In the genomic region with DNA sequence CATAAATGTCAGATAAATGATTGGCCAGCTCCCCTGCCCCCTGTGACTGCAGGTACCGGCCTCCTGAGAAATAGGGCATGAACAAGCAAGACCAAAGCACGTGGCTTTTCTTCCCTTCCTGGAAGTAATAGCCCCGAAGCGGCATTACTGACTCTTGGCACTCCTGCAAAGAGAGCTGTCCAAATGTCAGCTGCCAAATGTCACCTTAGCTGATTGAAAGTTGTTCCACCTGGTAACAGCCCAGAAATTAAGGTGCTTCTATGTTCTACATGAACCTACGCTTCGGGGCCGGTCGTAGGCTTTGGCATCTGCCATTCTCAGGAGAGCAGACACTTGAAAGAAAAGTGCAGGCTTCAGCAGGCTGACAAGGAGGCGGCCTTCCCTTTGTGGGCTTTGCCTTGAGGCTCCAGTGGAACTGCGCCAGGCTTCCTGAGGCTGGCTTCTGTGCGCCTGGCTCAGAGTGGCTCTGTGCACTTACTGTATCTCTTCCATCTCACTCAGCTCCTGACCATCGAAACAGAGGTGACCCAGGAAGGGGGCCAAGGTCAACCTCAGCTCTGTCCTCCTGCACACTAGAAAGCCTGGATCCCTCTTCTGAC, we compare ENCODE assay signal across 11 mouse cellular contexts. TPM values are rescaled to one million over a fixed set of nuclear protein-coding genes. Genes with fewer than 3 reads are reported as not detected.
DNase-seq lines count a peak whose midpoint lies in the region; TF ChIP-seq lines count a peak whose summit lies in the region.
"Had no signal": no experiment of that assay in that cellular context is flagged by ENCODE, and none has a peak within 500 bp of the region (broad histone marks: within the 10 kb centered on the region; RNA-seq: fewer than 3 reads in every experiment).

No protein-coding gene starts in this region.

- TF ChIP-seq CTCF in gastrocnemius, adult 2 months (IDR thresholded peaks at IDR 0.05) = no peak

- intact Hi-C loops in gastrocnemius, adult 2 months (cut with DNase I) = no loop called here
- intact Hi-C loops in gastrocnemius, postnatal 36 days (cut with DNase I) = no loop called here

- no peak overlapping the region for H3K4me3 ChIP-seq in gastrocnemius, adult 2 months
- H3K4me3 ChIP-seq: embryonic facial prominence, embryonic 13.5 days; limb, embryonic 12.5 days; neural tube, embryonic 15.5 days had no signal

- DNase-seq in gastrocnemius, adult 2 months = peak; percentile 34
- DNase-seq in gastrocnemius, postnatal 36 days = no peak
- DNase-seq in ovary, adult 18-20 months (ENCODE audit: low spot score) = peak; percentile 8
- no peak for DNase-seq in ovary, postnatal 10 days (ENCODE audit: low spot score)
- peak; percentile 62 for DNase-seq in gonadal fat pad, adult 2 months (ENCODE audit: low read depth)
- peak; percentile 24 to 54 for DNase-seq in lung, postnatal 4 days
- DNase-seq in c-Kit-positive CD71-positive TER-119-positive erythroid progenitor cells, embryonic 14.5 days (ENCODE audit: low spot score) = no peak
- DNase-seq in spleen, postnatal 36 days (ENCODE audit: low spot score in 2 of 2) = no peak

- H3K27ac ChIP-seq in gastrocnemius, adult 2 months = no peak overlapping the region
- H3K27ac ChIP-seq: embryonic facial prominence, embryonic 13.5 days; limb, embryonic 12.5 days; neural tube, embryonic 15.5 days had no signal

RNA-seq across cellular contexts. Expression of gene Kdm8, which starts 16.9 kb away (rescaled TPM):
- total RNA-seq in gastrocnemius, adult 2 months (2021) = 1 to 10 TPM; 7.1 to 7.5 TPM
- 1 to 10 TPM; 4.5 to 5.0 TPM for total RNA-seq in gastrocnemius, postnatal 36 days (2021)
- 3.7 and 4.4 TPM in 2 replicates for polyA plus RNA-seq in gonadal fat pad, adult 2 months (2012; rRNA removed)

Comparison
In these comparisons a context has a peak if more than half of its experiments do, and no peak if none do; other contexts are left out.
1. DNase-seq: peak in gastrocnemius, adult 2 months (single experiment), ovary, adult 18-20 months (single experiment), gonadal fat pad, adult 2 months (single experiment) and lung, postnatal 4 days (2 of 2); none in gastrocnemius, postnatal 36 days (0 of 2), ovary, postnatal 10 days (single experiment), c-Kit-positive CD71-positive TER-119-positive erythroid progenitor cells, embryonic 14.5 days (single experiment) and spleen, postnatal 36 days (0 of 2).